Comparison of ENCODE assay signal across 12 mouse cellular contexts in the genomic region with DNA sequence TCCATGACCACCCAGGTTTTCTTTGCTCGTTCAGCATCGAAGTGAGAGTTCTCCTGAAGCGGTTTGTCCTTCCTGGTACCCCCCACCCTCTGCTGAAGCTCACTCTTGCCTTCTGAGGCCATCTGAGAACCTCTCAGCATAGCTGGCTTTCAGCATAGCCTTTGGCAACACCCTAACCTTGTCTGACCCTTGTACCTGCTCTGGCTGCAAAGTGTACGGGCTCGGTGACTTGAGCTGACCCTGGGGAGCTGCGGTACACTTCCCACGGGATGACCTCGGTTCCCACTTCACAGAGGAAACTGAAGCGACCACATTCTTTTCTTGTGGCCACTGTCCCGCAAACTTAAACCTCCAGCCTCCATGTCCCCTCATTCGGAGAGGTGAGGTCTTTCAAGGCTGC.
"Had no signal": no experiment of that assay in that cellular context is flagged by ENCODE, and none has a peak within 500 bp of the region (broad histone marks: within the 10 kb centered on the region; RNA-seq: fewer than 3 reads in every experiment).

No protein-coding gene starts in this region.

- H3K4me1 ChIP-seq: intestine, embryonic 15.5 days; stomach, embryonic 15.5 days had no signal

- H3K36me3 ChIP-seq: intestine, embryonic 15.5 days; stomach, embryonic 15.5 days had no signal

- DNase-seq: lung, adult 2 months; lung, postnatal 36 days; right cerebral cortex, postnatal 14 days; thymus, adult 2 months; thymus, postnatal 25 days had no signal

- H3K9me3 ChIP-seq: intestine, embryonic 15.5 days; limb, embryonic 10.5 days; midbrain, embryonic 13.5 days; stomach, embryonic 15.5 days had no signal

- H3K27ac ChIP-seq: intestine, embryonic 15.5 days; kidney, postnatal 0 days; limb, embryonic 10.5 days; liver, embryonic 14.5 days; midbrain, embryonic 13.5 days; stomach, embryonic 15.5 days had no signal

- H3K4me3 ChIP-seq: intestine, embryonic 15.5 days; limb, embryonic 10.5 days; midbrain, embryonic 13.5 days; stomach, embryonic 15.5 days had no signal

- H3K4me2 ChIP-seq: intestine, embryonic 15.5 days; midbrain, embryonic 13.5 days; stomach, embryonic 15.5 days had no signal

- ATAC-seq: intestine, embryonic 15.5 days; lung, postnatal 0 days; midbrain, embryonic 13.5 days had no signal

- H3K27me3 ChIP-seq: intestine, embryonic 15.5 days; stomach, embryonic 15.5 days had no signal

- H3K9ac ChIP-seq: intestine, embryonic 15.5 days; liver, embryonic 14.5 days; midbrain, embryonic 13.5 days; stomach, embryonic 15.5 days had no signal
